Mouse (Mus musculus): ENCODE measurements at regions not wholly inside any gene's neighbourhood (a gene's known extent, or its start where the extent isn't known, plus 50 kb on each side); places are given as distances from the start of the nearest gene placed in this dataset.

DNA sequence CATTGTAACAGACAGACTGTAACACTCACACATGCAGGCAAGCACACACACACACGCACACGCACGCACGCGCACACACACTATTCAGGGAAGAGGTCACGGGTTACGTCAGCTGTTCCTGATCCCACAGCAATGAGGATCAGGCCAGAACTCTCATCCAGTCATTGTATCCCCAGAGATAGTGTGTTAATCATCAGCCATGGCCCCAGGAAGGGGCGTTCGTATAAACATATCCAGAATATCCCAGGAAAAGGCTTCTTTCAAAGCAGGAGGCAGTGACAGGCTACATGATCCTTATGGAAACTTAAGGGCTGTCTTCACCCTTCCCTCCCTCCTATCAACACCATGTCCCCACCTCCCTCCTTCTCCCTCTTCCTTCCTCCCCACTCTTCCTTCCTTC lies 239.3 kb downstream of the Uaca start:
- in situ Hi-C loops (cut with MboI, MseI): no loop called here

DNA sequence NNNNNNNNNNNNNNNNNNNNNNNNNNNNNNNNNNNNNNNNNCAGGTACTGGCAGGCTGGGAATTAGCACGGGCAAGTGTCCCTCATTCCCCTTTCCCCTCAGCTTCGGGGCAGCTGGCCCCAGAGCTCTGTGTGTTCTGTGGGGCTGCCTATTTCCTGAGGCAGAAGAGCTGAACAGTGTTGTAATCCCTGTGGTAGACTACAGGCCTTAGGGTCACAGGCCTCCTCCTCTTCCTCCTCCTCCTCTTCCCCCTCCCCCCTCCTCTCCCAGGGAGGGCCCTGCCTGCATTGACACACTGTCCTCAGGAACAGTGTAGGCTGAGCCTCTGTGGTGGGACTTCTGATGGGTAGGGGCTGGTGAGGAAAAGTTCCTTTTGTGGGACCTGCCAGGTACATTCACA lies 247.7 kb downstream of the Uaca start:
- in situ Hi-C loops (cut with MboI, MseI): no loop called here

DNA sequence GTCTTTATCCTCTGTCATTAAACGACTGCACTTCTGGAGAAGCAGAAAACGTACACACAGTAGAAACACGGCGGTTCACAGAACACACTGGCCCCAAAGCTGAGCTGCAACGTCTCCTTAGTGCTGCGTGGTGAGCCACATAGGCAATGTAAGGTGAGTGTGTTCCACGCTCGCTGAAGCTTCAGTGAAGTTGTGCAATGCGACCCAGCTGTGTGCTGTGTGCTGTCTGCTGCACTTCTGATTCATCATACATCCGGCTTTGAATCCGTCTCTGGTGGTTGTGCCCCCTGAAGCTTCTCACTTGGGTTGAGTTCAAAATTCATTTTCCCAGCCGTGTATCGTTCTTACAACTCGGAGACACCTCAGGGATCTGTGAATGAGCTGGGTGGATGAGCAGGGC lies 250.6 kb downstream of the Uaca start:
- in situ Hi-C loops (cut with MboI, MseI): no loop called here

DNA sequence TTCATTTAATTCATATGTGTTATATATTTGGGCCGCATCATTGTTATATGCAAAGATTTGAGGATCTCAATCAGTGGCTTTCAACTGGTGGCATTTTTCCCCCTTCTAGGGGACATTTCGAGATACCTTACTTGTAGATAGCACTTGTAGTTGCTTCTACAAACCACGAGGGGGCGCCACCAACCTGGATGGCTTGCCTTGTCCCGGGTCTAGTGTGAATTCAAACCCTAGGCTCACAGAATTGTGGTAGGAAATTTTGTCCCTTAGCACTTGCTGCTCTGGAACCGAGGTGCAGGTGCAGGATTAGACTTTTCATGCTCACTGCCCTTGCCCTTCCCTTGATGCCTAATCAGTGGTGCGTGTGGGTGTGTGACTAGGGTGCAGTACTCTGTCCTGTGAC lies 252.2 kb downstream of the Uaca start:
- in situ Hi-C loops (cut with MboI, MseI): no loop called here

DNA sequence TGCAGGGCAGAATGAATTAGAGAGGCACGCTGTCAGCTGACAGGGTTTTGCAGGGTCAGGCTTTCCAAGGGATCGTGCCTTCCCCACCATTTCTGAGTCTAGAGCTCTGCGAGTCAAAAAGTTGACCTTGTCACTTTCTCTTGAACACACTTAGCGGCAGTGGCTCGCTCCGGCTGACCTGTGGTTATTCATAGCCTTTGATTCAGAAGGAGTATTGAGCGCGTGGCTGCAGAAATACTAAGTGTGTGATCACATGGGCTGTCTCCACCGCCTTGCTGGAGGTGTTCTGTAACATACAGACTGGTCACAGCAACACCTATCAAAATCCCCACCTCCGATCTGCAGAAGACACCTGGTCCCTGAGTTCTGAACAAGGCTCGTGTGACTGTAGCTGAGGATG lies 252.9 kb downstream of the Uaca start:
- in situ Hi-C loops (cut with MboI, MseI): no loop called here

DNA sequence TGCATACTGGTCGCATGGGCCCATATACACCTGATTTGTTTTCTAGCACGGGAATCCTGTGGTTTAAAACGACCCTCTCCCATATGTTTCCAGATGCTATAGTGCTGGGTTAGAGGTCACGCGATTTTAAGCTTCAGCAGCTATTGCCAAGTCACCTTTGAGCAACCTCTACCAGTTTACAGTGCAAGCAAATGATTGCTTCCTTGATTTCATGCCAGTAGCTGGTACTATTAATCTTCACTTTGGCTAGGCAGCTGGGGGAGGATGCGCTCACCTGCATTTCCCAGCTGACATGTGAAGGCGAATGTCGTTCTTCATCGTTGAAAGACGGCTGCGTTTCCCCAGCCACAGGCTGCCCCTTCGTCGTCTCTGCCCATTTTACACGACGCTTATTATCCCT lies 254.2 kb downstream of the Uaca start:
- in situ Hi-C loops (cut with MboI, MseI): no loop called here

DNA sequence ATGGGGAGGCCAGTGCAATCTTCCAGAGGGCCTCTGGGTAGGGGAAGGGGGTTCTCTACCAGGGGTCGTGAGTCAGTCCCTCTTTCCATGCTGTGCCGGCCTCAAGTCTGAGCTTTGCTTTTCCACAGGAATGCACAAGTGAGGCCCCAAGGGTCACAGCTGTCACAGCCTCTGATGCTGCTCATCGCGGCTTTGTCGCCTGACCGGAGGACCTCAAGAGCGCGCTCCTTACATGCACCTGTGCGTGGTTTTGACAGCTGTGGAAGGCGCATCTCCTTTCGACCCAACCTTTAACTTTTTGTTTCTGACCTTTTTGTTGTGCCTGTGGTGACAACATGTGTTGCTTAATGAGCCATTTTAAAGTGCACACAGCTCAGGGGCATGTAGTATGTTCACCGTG lies 258.3 kb downstream of the Uaca start:
- in situ Hi-C loops (cut with MboI, MseI): loop anchor here (10.0 kb wide), 2 partner anchors 622 to 812 kb away; no protein-coding TSS in a partner anchor

DNA sequence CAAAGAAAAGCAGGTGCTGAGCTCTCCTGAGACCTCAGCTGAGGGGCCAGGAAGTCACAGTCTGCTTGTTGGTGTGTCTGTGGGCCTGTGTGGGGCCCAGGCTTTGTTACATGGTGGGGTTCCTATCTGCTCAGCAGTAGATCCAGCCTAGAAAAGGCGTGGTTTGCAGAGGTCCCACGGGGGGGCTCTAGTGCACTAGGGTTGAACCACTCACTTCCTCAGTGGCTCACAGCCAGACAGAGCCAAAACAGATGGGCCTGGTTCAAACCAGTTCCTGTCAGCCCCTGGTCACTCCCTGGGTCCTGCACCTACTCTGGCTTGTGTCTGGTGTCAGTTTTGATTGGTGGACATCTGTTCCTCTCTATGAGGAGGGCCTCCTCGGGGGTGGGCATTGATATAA lies 260.1 kb downstream of the Uaca start:
- in situ Hi-C loops (cut with MboI, MseI): loop anchor here (10.0 kb wide), 2 partner anchors 620 to 810 kb away; no protein-coding TSS in a partner anchor

DNA sequence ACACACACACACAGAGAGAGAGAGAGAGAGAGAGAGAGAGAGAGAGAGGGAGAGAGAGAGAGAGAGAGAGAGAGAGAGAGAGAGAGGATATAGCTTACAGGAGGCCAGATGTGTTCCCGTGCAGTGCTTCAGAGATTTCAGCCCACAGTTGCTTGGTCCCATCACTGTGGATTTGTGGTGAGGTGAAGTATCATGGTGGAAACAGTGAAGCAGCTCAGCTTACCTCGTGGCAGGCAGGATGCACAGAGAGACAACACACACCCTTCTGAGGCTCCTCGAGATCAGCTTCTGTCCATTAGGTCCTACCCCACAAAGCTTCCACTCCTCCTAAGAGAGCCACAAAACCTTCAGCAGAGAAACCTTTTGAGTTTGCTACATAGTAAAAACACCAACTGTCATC lies 261.1 kb downstream of the Uaca start:
- in situ Hi-C loops (cut with MboI, MseI): loop anchor here (10.0 kb wide), 2 partner anchors 619 to 809 kb away; no protein-coding TSS in a partner anchor

DNA sequence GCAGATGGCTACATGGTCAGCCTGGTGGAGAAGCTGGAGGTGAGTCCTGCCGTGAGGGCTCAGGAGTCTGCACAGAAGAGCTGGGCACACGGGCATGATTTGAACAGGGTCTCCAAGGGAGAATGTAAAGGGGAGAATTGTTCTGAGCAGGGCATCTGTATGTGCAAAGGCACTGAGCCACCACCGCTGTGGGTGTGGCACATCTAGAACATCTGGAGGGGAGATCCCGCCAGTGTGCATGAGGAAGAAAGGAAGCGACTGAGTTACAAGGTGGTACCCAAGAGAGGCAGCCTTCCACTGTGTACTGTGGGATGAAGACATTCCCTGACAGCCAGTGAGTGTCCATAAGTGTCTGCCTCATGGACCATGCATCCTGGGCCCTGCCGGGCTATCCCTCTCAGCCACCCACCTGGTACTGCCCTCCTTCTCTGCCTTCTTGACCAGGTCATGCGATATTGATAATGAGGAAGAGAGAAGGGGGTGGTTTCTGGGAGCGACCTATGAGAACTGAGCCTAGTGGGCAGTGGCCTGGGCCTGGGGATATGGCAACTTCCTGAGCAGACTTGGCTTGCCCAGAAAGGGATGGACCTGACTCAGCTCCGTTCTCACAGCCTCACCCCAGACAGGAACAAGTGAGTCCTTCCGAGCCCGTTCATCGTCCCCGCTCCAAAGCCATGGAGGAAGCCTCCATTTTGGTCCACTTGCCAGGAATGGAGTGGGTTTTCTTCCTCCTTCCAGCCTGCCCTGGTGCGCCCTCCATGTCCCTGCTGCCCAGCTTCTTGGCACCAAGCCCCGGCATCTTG lies 261.8 kb downstream of the Uaca start:
- in situ Hi-C loops (cut with MboI, MseI): loop anchor here (10.0 kb wide), 2 partner anchors 619 to 809 kb away; no protein-coding TSS in a partner anchor

DNA sequence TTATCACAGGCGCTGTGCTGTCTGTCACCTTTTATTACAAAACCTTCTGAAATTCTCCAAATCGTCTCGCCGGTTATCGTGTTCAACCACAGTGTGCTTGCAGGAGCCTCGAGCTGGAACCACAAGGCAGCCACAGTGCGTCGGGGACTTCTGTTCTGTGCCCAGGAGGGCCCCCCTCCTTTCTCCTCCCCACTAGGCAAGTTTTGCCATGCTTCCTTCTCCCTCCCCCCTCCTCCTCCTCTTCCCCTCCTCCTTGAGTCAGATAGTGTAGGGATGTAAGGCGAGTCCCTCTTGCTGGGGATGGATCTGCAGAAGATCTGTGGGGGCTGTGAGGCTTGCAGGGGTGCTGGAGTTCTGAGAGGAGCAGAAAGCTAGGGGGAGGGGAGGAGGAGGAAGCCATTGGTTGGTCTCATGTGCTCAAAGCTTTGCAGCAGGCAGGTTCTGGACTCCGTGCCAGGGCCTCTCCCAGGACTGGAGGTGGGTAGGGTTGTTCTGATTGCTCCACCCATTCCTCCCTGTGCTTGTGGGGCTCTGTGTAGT lies 262.5 kb downstream of the Uaca start:
- in situ Hi-C loops (cut with MboI, MseI): loop anchor here (10.0 kb wide), 2 partner anchors 618 to 808 kb away; no protein-coding TSS in a partner anchor

DNA sequence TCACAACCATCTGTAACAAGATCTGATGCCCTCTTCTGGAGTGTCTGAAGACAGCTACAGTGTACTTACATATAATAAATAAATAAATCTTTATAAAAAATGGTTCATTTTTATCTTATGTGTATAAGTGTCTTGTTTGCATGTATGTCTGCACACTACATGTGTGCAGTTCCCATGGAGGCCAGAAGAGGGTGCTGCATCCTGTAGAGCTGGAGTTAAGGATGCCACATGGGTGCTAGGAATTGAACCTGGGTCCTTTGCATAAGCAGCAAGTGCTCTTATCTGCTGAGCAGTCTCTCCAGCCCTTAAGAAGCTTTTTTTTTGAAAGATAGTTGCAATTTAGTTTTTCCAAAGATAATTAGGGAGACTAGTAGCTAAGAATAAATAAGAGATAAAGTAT lies 264.9 kb downstream of the Uaca start:
- in situ Hi-C loops (cut with MboI, MseI): loop anchor here (10.0 kb wide), 2 partner anchors 616 to 806 kb away; no protein-coding TSS in a partner anchor

DNA sequence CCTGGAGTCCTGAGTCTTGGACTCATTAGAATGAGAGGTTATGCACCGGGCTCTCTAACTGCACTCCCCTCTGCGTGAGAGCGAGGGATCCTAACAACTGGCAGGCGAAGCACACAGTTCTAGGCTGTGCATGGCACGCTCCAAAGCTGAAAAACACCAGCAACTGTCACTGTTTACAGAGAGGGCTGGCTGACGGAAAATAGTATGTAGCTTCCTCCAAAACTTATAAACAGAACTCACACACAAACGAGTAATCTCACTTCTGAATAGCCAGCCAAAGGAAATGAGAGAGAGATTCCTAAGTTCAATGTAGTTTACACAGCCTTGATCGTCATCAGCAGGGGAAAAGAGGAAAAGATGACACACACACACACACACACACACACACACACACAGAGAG lies 266.6 kb downstream of the Uaca start:
- in situ Hi-C loops (cut with MboI, MseI): no loop called here

DNA sequence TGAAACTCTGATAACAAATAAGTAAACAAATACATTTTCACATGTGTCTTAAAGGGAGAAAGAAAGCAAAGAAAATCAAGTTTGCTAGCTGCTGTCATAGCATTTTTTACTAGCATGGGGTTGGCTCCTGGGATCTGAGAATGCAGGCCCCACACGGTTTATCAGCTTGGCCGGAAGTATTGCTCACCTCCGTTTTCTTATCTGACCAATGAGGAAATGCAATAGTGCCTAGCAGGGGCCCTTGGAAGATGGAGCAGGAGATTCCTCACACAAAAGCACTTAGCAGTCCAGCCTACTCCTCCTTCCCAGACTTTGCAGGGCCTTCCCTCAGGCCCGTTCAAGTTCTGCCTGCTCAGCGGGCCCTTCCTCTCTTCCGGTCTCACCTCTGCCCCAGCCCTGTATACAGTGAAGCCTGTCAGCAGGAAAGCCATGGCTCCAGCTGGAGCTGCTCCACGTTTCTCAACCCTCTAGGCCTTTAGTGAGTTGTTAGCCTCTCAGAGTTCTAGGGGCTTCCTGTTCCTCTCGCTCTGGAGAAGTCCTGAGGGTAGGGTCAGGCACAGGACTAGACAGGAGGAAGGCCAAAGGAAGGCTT lies 270.5 kb downstream of the Uaca start:
- in situ Hi-C loops (cut with MboI, MseI): no loop called here

DNA sequence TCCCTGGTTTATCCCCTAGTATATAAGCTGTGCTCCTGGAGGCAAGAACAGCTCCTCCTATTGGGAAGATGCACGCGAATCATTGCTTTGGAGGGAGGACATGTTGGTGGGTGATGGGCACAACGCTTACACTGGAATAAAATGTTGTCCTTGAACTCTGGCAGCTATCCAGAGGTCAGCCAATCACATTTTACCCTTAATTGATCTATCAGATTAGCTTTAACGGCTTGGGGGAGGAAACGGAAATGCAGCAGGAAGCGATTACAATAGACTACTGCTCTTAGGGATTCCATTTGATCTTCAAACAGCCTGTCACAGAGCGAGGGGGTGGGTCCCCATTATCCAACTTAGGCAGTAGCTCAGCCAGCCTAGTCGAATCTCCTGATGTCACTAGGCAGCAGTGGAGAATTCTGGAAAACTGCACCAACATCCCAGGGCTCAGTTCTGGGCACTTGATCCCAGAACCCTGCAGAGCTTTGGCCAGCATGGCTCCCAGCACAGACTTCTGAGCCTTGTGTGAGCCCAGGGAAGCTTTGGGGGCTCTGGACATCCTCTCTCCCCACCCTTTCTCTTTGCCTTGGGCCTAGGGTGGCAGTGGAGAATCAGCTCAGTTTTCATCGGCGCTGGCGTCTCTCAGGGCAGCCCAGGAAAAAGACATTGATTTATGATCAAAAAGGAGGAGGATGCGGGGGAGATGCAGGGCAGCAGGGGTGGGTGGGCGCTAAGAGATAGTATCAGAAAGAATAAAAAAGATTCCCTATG lies 275.4 kb downstream of the Uaca start:
- in situ Hi-C loops (cut with MboI, MseI): no loop called here

DNA sequence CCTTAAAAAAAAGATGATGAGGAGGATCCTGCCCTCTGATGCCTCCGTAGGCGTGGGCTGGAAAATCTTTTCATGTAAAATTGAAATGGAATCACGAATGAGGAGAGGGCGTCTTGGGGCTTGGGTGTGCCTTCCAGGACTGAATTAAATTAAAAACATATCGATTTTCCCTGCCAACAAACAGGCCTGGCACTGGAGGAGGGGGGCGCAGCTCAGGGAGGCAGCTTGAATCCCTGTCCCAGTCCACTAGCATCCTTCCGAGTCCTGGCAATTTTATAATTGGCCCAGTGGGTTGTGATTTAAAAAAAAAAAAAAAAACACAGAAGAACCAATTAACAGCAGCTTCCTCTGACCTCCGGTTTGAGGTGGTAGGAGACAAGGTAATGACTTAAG lies 276.0 kb downstream of the Uaca start:
- in situ Hi-C loops (cut with MboI, MseI): no loop called here

DNA sequence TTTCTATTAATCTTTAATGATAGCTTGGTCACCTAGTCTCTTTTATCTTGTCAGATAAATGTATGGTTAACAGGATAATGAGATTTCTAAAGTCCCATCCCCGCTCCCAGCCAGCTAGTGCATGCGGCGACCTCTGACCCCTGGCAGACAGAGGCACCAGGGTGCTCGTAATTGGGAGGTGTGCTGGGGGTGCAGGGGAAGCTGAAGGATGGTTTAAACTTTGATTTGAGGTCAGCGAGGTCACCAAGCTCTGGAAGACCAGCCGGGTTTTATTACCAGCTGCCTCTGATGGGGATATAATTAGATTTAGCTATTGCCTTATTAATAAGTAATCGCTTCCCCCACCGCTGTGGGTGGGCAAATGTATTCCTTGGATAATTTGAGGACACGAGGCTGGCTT lies 276.5 kb downstream of the Uaca start:
- in situ Hi-C loops (cut with MboI, MseI): no loop called here

DNA sequence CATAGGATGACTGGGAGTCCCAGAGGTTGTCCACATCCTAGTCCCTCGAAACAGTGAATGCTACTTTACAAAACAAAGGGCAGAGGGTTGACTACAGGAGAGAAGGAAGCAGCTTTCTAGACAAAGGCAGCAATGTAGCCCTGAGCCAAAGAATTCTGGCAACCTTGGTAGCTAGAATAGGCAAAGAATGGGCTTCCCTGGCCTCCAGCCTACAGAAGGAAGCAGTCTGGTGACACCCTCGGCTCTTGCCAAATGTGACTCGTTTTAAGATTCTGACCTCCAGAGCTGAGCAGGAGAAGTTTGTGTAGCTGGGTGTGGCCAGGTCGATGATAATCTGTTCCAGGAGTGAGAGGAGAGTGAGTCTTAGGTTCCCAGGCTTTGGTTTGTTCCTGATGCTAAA lies 279.1 kb downstream of the Uaca start:
- in situ Hi-C loops (cut with MboI, MseI): no loop called here

DNA sequence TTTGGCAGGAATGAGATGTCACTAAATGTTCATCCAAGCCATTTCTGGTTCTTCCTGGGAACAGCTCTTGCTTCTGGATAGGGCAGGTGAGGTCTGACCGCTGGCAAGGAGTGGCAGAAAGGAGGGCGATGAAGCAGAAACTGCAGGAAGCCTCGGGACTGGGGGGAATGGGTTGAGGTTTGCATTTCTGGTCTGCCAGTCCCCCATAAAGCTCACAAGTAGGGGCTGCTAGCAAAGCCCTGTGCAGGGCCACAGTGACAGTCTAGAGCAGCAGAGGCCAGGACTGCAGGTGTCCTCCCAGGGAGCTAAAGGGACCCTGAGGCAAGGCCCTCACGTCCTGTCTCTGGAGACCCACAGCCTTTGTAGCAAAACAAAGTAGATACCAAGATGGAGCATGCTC lies 280.7 kb downstream of the Uaca start:
- in situ Hi-C loops (cut with MboI, MseI): no loop called here

DNA sequence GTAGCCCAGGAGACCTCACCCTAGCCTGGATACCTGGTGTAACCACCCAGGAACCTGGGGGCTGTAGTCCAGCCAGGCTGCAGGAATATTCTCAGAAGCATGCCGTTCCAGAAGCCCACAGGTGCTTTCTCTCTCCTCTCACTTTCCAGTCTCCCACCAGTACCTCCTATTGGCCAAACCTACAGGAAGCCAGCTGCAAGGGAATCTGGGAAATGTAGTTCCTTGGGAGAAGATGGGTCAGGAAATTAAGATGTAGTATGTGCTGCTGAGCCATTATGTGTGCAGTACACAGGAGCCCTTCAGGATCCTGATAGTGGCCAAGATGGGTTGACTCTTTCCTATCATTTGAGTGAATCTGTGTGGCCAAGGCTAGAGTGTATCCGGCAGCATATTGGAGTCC lies 282.8 kb downstream of the Uaca start:
- in situ Hi-C loops (cut with MboI, MseI): no loop called here

DNA sequence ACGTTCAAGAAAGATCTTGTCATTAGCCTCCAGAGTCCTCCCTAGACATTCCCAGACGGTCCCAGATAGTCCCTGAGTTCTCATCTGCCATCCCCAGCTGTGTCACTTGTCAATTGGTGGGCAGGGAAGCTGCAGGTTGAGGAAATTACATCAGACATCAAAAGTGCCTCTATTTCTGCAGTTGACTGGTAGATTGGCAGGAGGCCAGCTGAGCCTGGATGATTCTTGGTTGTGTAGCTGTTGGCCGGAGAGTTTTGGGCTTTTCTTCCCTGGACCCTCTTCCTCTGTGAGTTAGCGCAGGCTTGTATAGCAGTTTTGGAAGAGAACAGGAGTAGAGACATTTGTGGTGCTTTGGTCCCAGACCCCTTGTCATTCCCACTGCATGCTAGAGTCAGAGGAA lies 283.5 kb downstream of the Uaca start:
- in situ Hi-C loops (cut with MboI, MseI): no loop called here

DNA sequence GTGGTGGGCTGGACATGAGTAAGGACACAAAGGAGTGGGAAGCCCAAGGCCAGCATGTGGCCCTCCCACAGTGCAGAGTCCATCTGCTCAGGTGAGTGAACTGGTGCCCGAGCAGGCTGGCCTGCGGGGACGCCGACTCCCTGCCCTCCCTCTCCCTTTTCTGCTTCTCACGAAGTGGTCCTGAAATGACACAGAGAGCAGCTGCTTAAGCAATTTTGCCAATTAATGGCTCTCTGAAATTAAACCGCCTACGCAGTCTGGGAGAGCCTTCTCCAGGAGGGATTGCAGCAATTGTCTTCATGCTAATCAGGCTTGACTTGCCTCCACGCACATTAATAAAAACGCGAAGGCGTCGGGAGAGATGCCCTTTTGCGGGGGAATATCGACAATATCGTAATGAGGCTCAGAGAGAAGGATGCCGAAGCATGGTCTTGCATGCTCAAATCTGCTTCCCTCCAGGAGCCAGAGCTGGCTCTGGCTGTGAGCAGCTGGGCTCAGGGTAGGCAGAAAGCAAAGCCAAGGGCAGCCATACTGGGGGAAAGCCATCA lies 287.2 kb downstream of the Uaca start:
- in situ Hi-C loops (cut with MboI, MseI): no loop called here
